Mouse (Mus musculus): ENCODE results near the gene Manf. TPM values are rescaled to one million over a fixed set of nuclear protein-coding genes. Genes with fewer than 3 reads are reported as not detected.

Manf gene
- total and polyA plus RNA-seq, 2 experiments = 74.6 to 78.2 TPM

- 85% methylated on average over 3 of the region's 3 CpGs for WGBS
- TF ChIP-seq POLR2A (IDR thresholded peaks at IDR 0.05; ENCODE audit: extremely low read depth, insufficient read depth, low read length) (no peak), CTCF (IDR thresholded peaks at IDR 0.05; ENCODE audit: low read depth, low read length) (no peak)
- no peak overlapping the region for H3K9ac ChIP-seq (ENCODE audit: low read depth, low read length)
- no peaks in the 10 kb centered on the region for H3K27me3 ChIP-seq (ENCODE audit: control insufficient read depth, insufficient read depth, low read length)
- no peaks in the 10 kb centered on the region for H3K4me1 ChIP-seq (ENCODE audit: control insufficient read depth, insufficient read depth, low read length)
- no peaks in the 10 kb centered on the region for H3K36me3 ChIP-seq (ENCODE audit: control insufficient read depth, insufficient read depth, low read length)
- no peak overlapping the region for H3K27ac ChIP-seq (replicated peaks; ENCODE audit: insufficient read depth, low read depth, low read length)
- H3K4me3 ChIP-seq (ENCODE audit: insufficient read depth, low read depth, low read length) = no peak overlapping the region
- no peak for DNase-seq (ENCODE audit: extremely low read depth, low read depth, low spot score)
- no peaks in the 10 kb centered on the region for H3K79me2 ChIP-seq (ENCODE audit: control insufficient read depth, insufficient read depth, low read length)
Measured at GRCm38 (mm10) chr9:106908174-106908573, 16.4 kb upstream of the Manf start.

- Histone ChIP-seq H3K27me3 (ENCODE audit: control insufficient read depth, insufficient read depth, low read length) (no peaks in the 10 kb centered on the region), H3K4me1 (ENCODE audit: control insufficient read depth, insufficient read depth, low read length) (no peaks in the 10 kb centered on the region), H3K4me3 (ENCODE audit: insufficient read depth, low read depth, low read length) (no peak overlapping the region), H3K36me3 (ENCODE audit: control insufficient read depth, insufficient read depth, low read length) (no peaks in the 10 kb centered on the region), H3K9ac (ENCODE audit: low read depth, low read length) (no peak overlapping the region), H3K79me2 (ENCODE audit: control insufficient read depth, insufficient read depth, low read length) (no peaks in the 10 kb centered on the region), H3K27ac (replicated peaks; ENCODE audit: insufficient read depth, low read depth, low read length) (no peak overlapping the region)
- no peak for DNase-seq (ENCODE audit: extremely low read depth, low read depth, low spot score)
- 92% methylated on average over 8 of the region's 8 CpGs for WGBS
- no peak for TF ChIP-seq POLR2A (IDR thresholded peaks at IDR 0.05; ENCODE audit: extremely low read depth, insufficient read depth, low read length)
- no peak for TF ChIP-seq CTCF (IDR thresholded peaks at IDR 0.05; ENCODE audit: low read depth, low read length)
Measured at GRCm38 (mm10) chr9:106906597-106906996, 14.8 kb upstream of the Manf start.

- no peaks in the 10 kb centered on the region for H3K27me3 ChIP-seq (ENCODE audit: control insufficient read depth, insufficient read depth, low read length)
Measured at GRCm38 (mm10) chr9:106903791-106904134, 12.0 kb upstream of the Manf start.

GRCm38 (mm10) chr9:106903099-106903790 lies 11.5 kb upstream of the Manf start:
- Histone ChIP-seq H3K4me1 (ENCODE audit: control insufficient read depth, insufficient read depth, low read length) (no peaks in the 10 kb centered on the region), H3K27ac (replicated peaks; ENCODE audit: insufficient read depth, low read depth, low read length) (no peak overlapping the region), H3K79me2 (ENCODE audit: control insufficient read depth, insufficient read depth, low read length) (no peaks in the 10 kb centered on the region), H3K9ac (ENCODE audit: low read depth, low read length) (no peak overlapping the region), H3K36me3 (ENCODE audit: control insufficient read depth, insufficient read depth, low read length) (no peaks in the 10 kb centered on the region), H3K4me3 (ENCODE audit: insufficient read depth, low read depth, low read length) (no peak overlapping the region), H3K27me3 (ENCODE audit: control insufficient read depth, insufficient read depth, low read length) (no peaks in the 10 kb centered on the region)
- TF ChIP-seq POLR2A (IDR thresholded peaks at IDR 0.05; ENCODE audit: extremely low read depth, insufficient read depth, low read length) (no peak), CTCF (IDR thresholded peaks at IDR 0.05; ENCODE audit: low read depth, low read length) (0 out of 2 replicates have a peak, but pooled peaks have one; percentile 5)
- 49% methylated on average over 4 of the region's 4 CpGs for WGBS
- DNase-seq (ENCODE audit: extremely low read depth, low read depth, low spot score) = no peak

More at GRCm38 (mm10) chr9:106903791-106904134, 12.0 kb upstream of the Manf start:
- no peaks in the 10 kb centered on the region for H3K36me3 ChIP-seq (ENCODE audit: control insufficient read depth, insufficient read depth, low read length)
- no peak overlapping the region for H3K27ac ChIP-seq (replicated peaks; ENCODE audit: insufficient read depth, low read depth, low read length)
- DNase-seq (ENCODE audit: extremely low read depth, low read depth, low spot score) = peak; percentile 57
- no peaks in the 10 kb centered on the region for H3K79me2 ChIP-seq (ENCODE audit: control insufficient read depth, insufficient read depth, low read length)
- H3K4me3 ChIP-seq (ENCODE audit: insufficient read depth, low read depth, low read length) = no peak overlapping the region
- H3K4me1 ChIP-seq (ENCODE audit: control insufficient read depth, insufficient read depth, low read length) = no peaks in the 10 kb centered on the region
- H3K9ac ChIP-seq (ENCODE audit: low read depth, low read length) = no peak overlapping the region
- 9% methylated on average over 1 of the region's 1 CpGs for WGBS
- peak; percentile 35 for TF ChIP-seq CTCF (IDR thresholded peaks at IDR 0.05; ENCODE audit: low read depth, low read length)
- no peak for TF ChIP-seq POLR2A (IDR thresholded peaks at IDR 0.05; ENCODE audit: extremely low read depth, insufficient read depth, low read length)

GRCm38 (mm10) chr9:106901596-106901995 lies 9.8 kb upstream of the Manf start:
- DNase-seq (ENCODE audit: extremely low read depth, low read depth, low spot score) = no peak
- Histone ChIP-seq H3K79me2 (ENCODE audit: control insufficient read depth, insufficient read depth, low read length) (no peaks in the 10 kb centered on the region), H3K4me3 (ENCODE audit: insufficient read depth, low read depth, low read length) (no peak overlapping the region), H3K4me1 (ENCODE audit: control insufficient read depth, insufficient read depth, low read length) (no peaks in the 10 kb centered on the region), H3K27me3 (ENCODE audit: control insufficient read depth, insufficient read depth, low read length) (no peaks in the 10 kb centered on the region), H3K36me3 (ENCODE audit: control insufficient read depth, insufficient read depth, low read length) (no peaks in the 10 kb centered on the region), H3K9ac (ENCODE audit: low read depth, low read length) (no peak overlapping the region), H3K27ac (replicated peaks; ENCODE audit: insufficient read depth, low read depth, low read length) (no peak overlapping the region)
- WGBS = 90% methylated on average over 7 of the region's 7 CpGs
- TF ChIP-seq CTCF (IDR thresholded peaks at IDR 0.05; ENCODE audit: low read depth, low read length) (no peak), POLR2A (IDR thresholded peaks at IDR 0.05; ENCODE audit: extremely low read depth, insufficient read depth, low read length) (no peak)

- H3K27me3 ChIP-seq (ENCODE audit: control insufficient read depth, insufficient read depth, low read length) = no peaks in the 10 kb centered on the region
- no peak overlapping the region for H3K4me3 ChIP-seq (ENCODE audit: insufficient read depth, low read depth, low read length)
- WGBS = 88% methylated on average over 1 of the region's 1 CpGs
- H3K36me3 ChIP-seq (ENCODE audit: control insufficient read depth, insufficient read depth, low read length) = no peaks in the 10 kb centered on the region
- no peak for DNase-seq (ENCODE audit: extremely low read depth, low read depth, low spot score)
- H3K27ac ChIP-seq (replicated peaks; ENCODE audit: insufficient read depth, low read depth, low read length) = no peak overlapping the region
- TF ChIP-seq POLR2A (IDR thresholded peaks at IDR 0.05; ENCODE audit: extremely low read depth, insufficient read depth, low read length) (no peak), CTCF (IDR thresholded peaks at IDR 0.05; ENCODE audit: low read depth, low read length) (no peak)
- no peaks in the 10 kb centered on the region for H3K79me2 ChIP-seq (ENCODE audit: control insufficient read depth, insufficient read depth, low read length)
- no peak overlapping the region for H3K9ac ChIP-seq (ENCODE audit: low read depth, low read length)
- no peaks in the 10 kb centered on the region for H3K4me1 ChIP-seq (ENCODE audit: control insufficient read depth, insufficient read depth, low read length)
Measured at GRCm38 (mm10) chr9:106898901-106899300, 7.1 kb upstream of the Manf start.
